Mouse (Mus musculus) heart, embryonic 16.5 days (tissue): ENCODE results near the gene Bcas2. TPM values are rescaled to one million over a fixed set of nuclear protein-coding genes. Genes with fewer than 3 reads are reported as not detected.
"Not testable (repeated sequence)": the region's sequence is repeated elsewhere in the genome, so short reads cannot be mapped to it uniquely, and the experiment has no call there.

Experiments used
- ATAC-seq: fragments of 200-750 bp; cut with Nextera tagmentation; replicated peaks from 2 replicates; pipeline ENCODE4 v1.8.0; 2017; ENCODE audit warnings: moderate number of reproducible peaks; ENCODE audit not compliant: insufficient read depth, low FRiP score; ENCODE audit errors: extremely low read depth
- H3K27ac ChIP-seq: fragments of 300-500 bp; sonication (generic); 2 replicates; pipeline ENCODE4 v1.5.1; 2014; ENCODE audit warnings: mild to moderate bottlenecking, low read length, control low read depth, moderate library complexity
- H3K27me3 ChIP-seq: fragments of 300-500 bp; sonication (generic); 2 replicates; pipeline ENCODE4 v1.6.1; 2014; ENCODE audit warnings: low read length, mixed read lengths; ENCODE audit not compliant: control insufficient read depth, insufficient read depth
- H3K36me3 ChIP-seq: fragments of 300-500 bp; sonication (generic); 2 replicates; pipeline ENCODE4 v1.6.1; 2014; ENCODE audit not compliant: control insufficient read depth, insufficient read depth
- H3K4me1 ChIP-seq: fragments of 300-500 bp; sonication (generic); 2 replicates; pipeline ENCODE4 v1.6.1; 2014; ENCODE audit warnings: low read length, mixed read lengths; ENCODE audit not compliant: control insufficient read depth, insufficient read depth
- H3K4me2 ChIP-seq: fragments of 300-500 bp; sonication (generic); 2 replicates; pipeline ENCODE4 v1.6.1; 2014; ENCODE audit warnings: low read depth, mild to moderate bottlenecking, control low read depth, low read length
- H3K4me3 ChIP-seq: fragments of 300-500 bp; sonication (generic); 2 replicates; pipeline ENCODE4 v1.5.1; 2014; ENCODE audit warnings: mild to moderate bottlenecking, control low read depth, low read length
- H3K9ac ChIP-seq: fragments of 300-500 bp; sonication (generic); 2 replicates; pipeline ENCODE4 v1.6.1; 2014; ENCODE audit warnings: low read length, control low read depth
- H3K9me3 ChIP-seq: fragments of 300-500 bp; sonication (generic); replicated peaks from 2 replicates; pipeline ENCODE4 v1.6.1; 2016; ENCODE audit warnings: low read length; ENCODE audit not compliant: control insufficient read depth
- WGBS: fragments of 180-500 bp; shearing (Covaris S2); extraction: QIAGEN DNeasy Blood & Tissue Kit; methylation state at CpG from one replicate; pipeline ENCODE4 v1.1.7; 2014; 5-methylcytosine and 5-hydroxymethylcytosine counted together
- polyA plus RNA-seq: library from polyadenylated mRNA; unstranded; fragments of >200 nt; fragmentation: Nextera tagmentation; extraction: Ambion mirVana; gene quantifications from 2 replicates; pipeline ENCODE4 v1.2.1, GENCODE M21; 2015

Bcas2 gene
- polyA plus RNA-seq, 1 experiment from 2014 or later, result 141 TPM

- not testable (repeated sequence) for H3K4me3 ChIP-seq, ATAC-seq
- WGBS, result 86% methylated on average over 8 of the region's 8 CpGs
Measured at GRCm38 (mm10) chr3:103215399-103215798, 43.9 kb downstream of the Bcas2 start.

GRCm38 (mm10) chr3:103221435-103221834 lies 50.0 kb downstream of the Bcas2 start:
- Histone ChIP-seq H3K4me1 (no peaks in the 10 kb centered on the region), H3K4me2 (no peak overlapping the region), H3K27ac (no peak overlapping the region), H3K9me3 (no peaks in the 10 kb centered on the region), H3K4me3 (no peak overlapping the region), H3K9ac (no peak overlapping the region), H3K27me3 (no peaks in the 10 kb centered on the region), H3K36me3 (no peaks in the 10 kb centered on the region)
- 54% methylated on average over 2 of the region's 2 CpGs for WGBS
- no peak for ATAC-seq

More at GRCm38 (mm10) chr3:103215399-103215798, 43.9 kb downstream of the Bcas2 start:
- H3K36me3 ChIP-seq, H3K9ac ChIP-seq, H3K9me3 ChIP-seq, H3K27me3 ChIP-seq, H3K4me2 ChIP-seq, H3K27ac ChIP-seq, H3K4me1 ChIP-seq: not testable (repeated sequence)

- WGBS, result 64% methylated on average over 4 of the region's 4 CpGs
- Histone ChIP-seq H3K9me3 (peaks cover 9% of the 10 kb centered on the region), H3K4me1 (no peaks in the 10 kb centered on the region), H3K4me3 (no peak overlapping the region), H3K4me2 (no peak overlapping the region), H3K27ac (no peak overlapping the region), H3K27me3 (no peaks in the 10 kb centered on the region), H3K9ac (no peak overlapping the region), H3K36me3 (no peaks in the 10 kb centered on the region)
- ATAC-seq, result no peak
Measured at GRCm38 (mm10) chr3:103223752-103224151, 52.3 kb downstream of the Bcas2 start.

- no peaks in the 10 kb centered on the region for H3K27me3 ChIP-seq
- WGBS, result 71% methylated on average over 12 of the region's 12 CpGs
- no peak overlapping the region for H3K4me2 ChIP-seq
- peaks cover 9% of the 10 kb centered on the region for H3K9me3 ChIP-seq
- no peaks in the 10 kb centered on the region for H3K4me1 ChIP-seq
- no peak for ATAC-seq
- no peak overlapping the region for H3K27ac ChIP-seq
- no peak overlapping the region for H3K9ac ChIP-seq
- no peaks in the 10 kb centered on the region for H3K36me3 ChIP-seq
- H3K4me3 ChIP-seq, result no peak overlapping the region
Measured at GRCm38 (mm10) chr3:103224231-103224765, 52.8 kb downstream of the Bcas2 start.

GRCm38 (mm10) chr3:103227729-103228128 lies 56.3 kb downstream of the Bcas2 start:
- no peak overlapping the region for H3K27ac ChIP-seq
- no peak overlapping the region for H3K4me2 ChIP-seq
- no peaks in the 10 kb centered on the region for H3K36me3 ChIP-seq
- H3K4me1 ChIP-seq, result no peaks in the 10 kb centered on the region
- no peaks in the 10 kb centered on the region for H3K27me3 ChIP-seq
- no peak overlapping the region for H3K4me3 ChIP-seq
- WGBS, result 94% methylated on average over 1 of the region's 1 CpGs
- no peak for ATAC-seq
- no peak overlapping the region for H3K9ac ChIP-seq
- H3K9me3 ChIP-seq, result peaks cover 9% of the 10 kb centered on the region

Other genes with a start within 250 kb of the Bcas2 start
- not detected in 2 replicates for gene Sycp1, start 235.6 kb upstream of the Bcas2 start, polyA plus RNA-seq
- 0.14 TPM in 1 of 2 replicates, not detected in the other for gene Nr1h5, start 207.5 kb upstream of the Bcas2 start, polyA plus RNA-seq
- gene Sike1, start 175.9 kb upstream of the Bcas2 start, polyA plus RNA-seq, result 63.6 and 83.8 TPM in 2 replicates
- gene Csde1, start 151.2 kb upstream of the Bcas2 start, polyA plus RNA-seq, result 271 and 302 TPM in 2 replicates
- gene Nras, start 113.4 kb upstream of the Bcas2 start, polyA plus RNA-seq, result 64.6 and 73.4 TPM in 2 replicates
- gene Ampd1, start 97.6 kb upstream of the Bcas2 start, polyA plus RNA-seq, result 0.21 and 0.88 TPM in 2 replicates
- gene Dennd2c, start 69.1 kb upstream of the Bcas2 start, polyA plus RNA-seq, result 4.3 and 5.8 TPM in 2 replicates
- 11.8 and 12.1 TPM in 2 replicates for gene Trim33, start 107.6 kb downstream of the Bcas2 start, polyA plus RNA-seq